Mouse (Mus musculus) lung, postnatal 0 days (tissue): ENCODE results near the gene Hivep3.

Experiments used
- CTCF ChIP-seq: IDR thresholded peaks from 2 replicates; pipeline ENCODE4 v1.5.1; 2016; ENCODE audit warnings: antibody characterized with exemption, mild to moderate bottlenecking
- EP300 ChIP-seq: IDR thresholded peaks from 2 replicates; pipeline ENCODE4 v1.6.1; 2016; ENCODE audit warnings: antibody characterized with exemption, mild to moderate bottlenecking, control low read depth

DNA sequence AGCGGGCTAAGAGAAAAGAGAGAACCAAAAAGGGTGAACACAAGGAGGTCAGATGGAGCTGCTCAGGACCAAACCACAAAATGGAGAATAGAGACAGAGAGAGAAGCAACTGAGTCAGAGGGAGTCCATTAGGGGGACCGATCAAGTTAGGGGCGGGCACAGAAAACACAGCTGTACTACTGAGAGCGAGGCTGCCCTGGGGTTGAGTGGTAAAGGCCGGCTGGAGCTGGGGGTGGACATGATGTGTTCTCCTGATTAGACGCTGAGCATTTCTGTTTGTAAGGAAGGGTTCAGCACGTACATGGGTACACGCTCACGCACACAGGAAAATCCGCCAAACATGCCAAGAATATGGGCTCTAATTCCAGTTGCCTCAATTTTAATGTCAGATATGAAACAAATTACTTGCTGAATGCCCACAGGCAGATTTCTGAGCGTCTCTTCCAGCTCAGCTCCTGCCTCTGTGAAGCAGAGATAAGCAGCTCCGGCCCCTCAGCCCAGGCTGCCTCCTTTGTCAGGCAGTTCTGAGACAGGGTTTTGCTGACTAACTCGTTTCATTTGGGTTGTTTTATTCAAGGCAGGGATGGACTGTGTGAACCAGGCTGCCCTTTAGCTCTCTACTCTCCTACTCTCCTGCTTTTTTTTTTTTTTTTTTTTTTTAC lies 161.3 kb downstream of the Hivep3 start:
- TF ChIP-seq CTCF (no peak), EP300 (no peak)
